Mouse (Mus musculus) telencephalon, adult 2 months (tissue): ENCODE measurements around the gene Prmt2.
A peak's percentile ranks its signal among the peaks of the same experiment; 100 is the strongest.

Experiments used
- DNase-seq: peaks from one replicate; pipeline ENCODE4 v3.0.0-alpha.2; 2011; ENCODE audit warnings: low read depth, low spot score

Prmt2 gene

GRCm38 (mm10) chr10:76218240-76218639, 19.4 kb downstream of the Prmt2 start:
- DNase-seq, result no peak

GRCm38 (mm10) chr10:76217056-76217455, 20.6 kb downstream of the Prmt2 start:
- DNase-seq, result no peak

GRCm38 (mm10) chr10:76214161-76214560, 23.5 kb downstream of the Prmt2 start:
- DNase-seq, result no peak

GRCm38 (mm10) chr10:76212121-76212520, 25.5 kb downstream of the Prmt2 start:
- no peak for DNase-seq

- DNase-seq, result no peak
Observed at GRCm38 (mm10) chr10:76210806-76211205, 26.9 kb downstream of the Prmt2 start.

GRCm38 (mm10) chr10:76209241-76209640, 28.4 kb downstream of the Prmt2 start:
- DNase-seq, result no peak

- DNase-seq, result no peak
Observed at GRCm38 (mm10) chr10:76207262-76207796, 30.3 kb downstream of the Prmt2 start.

GRCm38 (mm10) chr10:76203798-76204283, 33.8 kb downstream of the Prmt2 start:
- DNase-seq, result no peak

- DNase-seq, result peak; percentile 60
Observed at GRCm38 (mm10) chr10:76201978-76202377, 35.7 kb downstream of the Prmt2 start.

GRCm38 (mm10) chr10:76201416-76201815, 36.2 kb downstream of the Prmt2 start:
- DNase-seq, result no peak

GRCm38 (mm10) chr10:76188010-76188409, 49.7 kb downstream of the Prmt2 start:
- DNase-seq, result no peak

- no peak for DNase-seq
Observed at GRCm38 (mm10) chr10:76185216-76185615, 52.4 kb downstream of the Prmt2 start.

- DNase-seq, result no peak
Observed at GRCm38 (mm10) chr10:76174899-76175298, 62.8 kb downstream of the Prmt2 start.

- DNase-seq, result no peak
Observed at GRCm38 (mm10) chr10:76158009-76158408, 79.7 kb downstream of the Prmt2 start.

- DNase-seq, result no peak
Observed at GRCm38 (mm10) chr10:76157528-76157927, 80.1 kb downstream of the Prmt2 start.
